Mouse (Mus musculus): ENCODE measurements at regions not wholly inside any gene's neighbourhood (a gene's known extent, or its start where the extent isn't known, plus 50 kb on each side); places are given as distances from the start of the nearest gene placed in this dataset.

- H3K36me3 ChIP-seq (ENCODE audit: control insufficient read depth, insufficient read depth, low read length, poor library complexity, severe bottlenecking): no peaks in the 10 kb centered on the region
- TF ChIP-seq ZC3H11A (IDR thresholded peaks at IDR 0.05; ENCODE audit: borderline replicate concordance, low read depth, low read length) (no peak), MAFK (IDR thresholded peaks at IDR 0.05; ENCODE audit: insufficient read depth, low read depth, low read length) (no peak), CHD2 (IDR thresholded peaks at IDR 0.05; ENCODE audit: low read depth, low read length) (no peak), ZNF384 (IDR thresholded peaks at IDR 0.05; ENCODE audit: low read depth, low read length) (no peak), HCFC1 (IDR thresholded peaks at IDR 0.05; ENCODE audit: borderline replicate concordance, insufficient read depth, low read length) (no peak)
Observed at GRCm38 (mm10) chr13:28617503-28617902, 336.0 kb downstream of the Sox4 start.

GRCm38 (mm10) chr13:28616645-28617381 lies 336.7 kb downstream of the Sox4 start:
- Histone ChIP-seq H3K4me3 (ENCODE audit: insufficient read depth in 1 of 2, low read depth in 1 of 2, low read length in 2 of 2, poor library complexity in 1 of 2, severe bottlenecking in 1 of 2) (no peak overlapping the region), H3K9me3 (ENCODE audit: control insufficient read depth, insufficient read depth, low read depth, low read length) (no peaks in the 10 kb centered on the region), H3K9ac (ENCODE audit: insufficient read depth, low read depth, low read length, poor library complexity, severe bottlenecking) (no peak overlapping the region), H3K4me1 (ENCODE audit: control insufficient read depth in 2 of 2, insufficient read depth in 2 of 2, low read length in 2 of 2, poor library complexity in 1 of 2) (no peaks in the 10 kb centered on the region), H3K36me3 (ENCODE audit: control insufficient read depth, insufficient read depth, low read length, poor library complexity, severe bottlenecking) (no peaks in the 10 kb centered on the region), H3K27ac (ENCODE audit: insufficient read depth, low read depth, low read length, poor library complexity, severe bottlenecking) (no peak overlapping the region)
- no peak for TF ChIP-seq ZC3H11A (IDR thresholded peaks at IDR 0.05; ENCODE audit: borderline replicate concordance, low read depth, low read length)
- no peak for TF ChIP-seq CHD2 (IDR thresholded peaks at IDR 0.05; ENCODE audit: low read depth, low read length)
- no peak for TF ChIP-seq MAFK (IDR thresholded peaks at IDR 0.05; ENCODE audit: insufficient read depth, low read depth, low read length)
- TF ChIP-seq ZNF384 (IDR thresholded peaks at IDR 0.05; ENCODE audit: low read depth, low read length): no peak
- TF ChIP-seq HCFC1 (IDR thresholded peaks at IDR 0.05; ENCODE audit: borderline replicate concordance, insufficient read depth, low read length): no peak
- in situ Hi-C loops (cut with MboI; ENCODE audit: low sequenced_read_pairs in 2 of 2, unreplicated experiment in 2 of 2): no loop called here
- no peak for DNase-seq (ENCODE audit: low read depth, low spot score)

More at GRCm38 (mm10) chr13:28617503-28617902, 336.0 kb downstream of the Sox4 start:
- Histone ChIP-seq H3K9ac (ENCODE audit: insufficient read depth, low read depth, low read length, poor library complexity, severe bottlenecking) (no peak overlapping the region), H3K4me1 (ENCODE audit: control insufficient read depth in 2 of 2, insufficient read depth in 2 of 2, low read length in 2 of 2, poor library complexity in 1 of 2) (no peaks in the 10 kb centered on the region), H3K9me3 (ENCODE audit: control insufficient read depth, insufficient read depth, low read depth, low read length) (no peaks in the 10 kb centered on the region), H3K27ac (ENCODE audit: insufficient read depth, low read depth, low read length, poor library complexity, severe bottlenecking) (no peak overlapping the region), H3K4me3 (ENCODE audit: insufficient read depth in 1 of 2, low read depth in 1 of 2, low read length in 2 of 2, poor library complexity in 1 of 2, severe bottlenecking in 1 of 2) (no peak overlapping the region)
- in situ Hi-C loops (cut with MboI; ENCODE audit: low sequenced_read_pairs in 2 of 2, unreplicated experiment in 2 of 2): no loop called here
- no peak for DNase-seq (ENCODE audit: low read depth, low spot score)

- no peak for DNase-seq (ENCODE audit: low read depth, low spot score)
- H3K4me1 ChIP-seq (ENCODE audit: control insufficient read depth in 2 of 2, insufficient read depth in 2 of 2, low read length in 2 of 2, poor library complexity in 1 of 2): no peaks in the 10 kb centered on the region
- no peak overlapping the region for H3K9ac ChIP-seq (ENCODE audit: insufficient read depth, low read depth, low read length, poor library complexity, severe bottlenecking)
- no peak for TF ChIP-seq ZC3H11A (IDR thresholded peaks at IDR 0.05; ENCODE audit: borderline replicate concordance, low read depth, low read length)
- no peak for TF ChIP-seq CHD2 (IDR thresholded peaks at IDR 0.05; ENCODE audit: low read depth, low read length)
- no peak for TF ChIP-seq ZNF384 (IDR thresholded peaks at IDR 0.05; ENCODE audit: low read depth, low read length)
- no peak for TF ChIP-seq HCFC1 (IDR thresholded peaks at IDR 0.05; ENCODE audit: borderline replicate concordance, insufficient read depth, low read length)
- TF ChIP-seq MAFK (IDR thresholded peaks at IDR 0.05; ENCODE audit: insufficient read depth, low read depth, low read length): no peak
- H3K36me3 ChIP-seq (ENCODE audit: control insufficient read depth, insufficient read depth, low read length, poor library complexity, severe bottlenecking): no peaks in the 10 kb centered on the region
- in situ Hi-C loops (cut with MboI; ENCODE audit: low sequenced_read_pairs in 2 of 2, unreplicated experiment in 2 of 2): no loop called here
- no peak overlapping the region for H3K4me3 ChIP-seq (ENCODE audit: insufficient read depth in 1 of 2, low read depth in 1 of 2, low read length in 2 of 2, poor library complexity in 1 of 2, severe bottlenecking in 1 of 2)
- no peaks in the 10 kb centered on the region for H3K9me3 ChIP-seq (ENCODE audit: control insufficient read depth, insufficient read depth, low read depth, low read length)
- H3K27ac ChIP-seq (ENCODE audit: insufficient read depth, low read depth, low read length, poor library complexity, severe bottlenecking): no peak overlapping the region
Observed at GRCm38 (mm10) chr13:28607551-28608114, 345.9 kb downstream of the Sox4 start.

- Histone ChIP-seq H3K4me3 (ENCODE audit: insufficient read depth in 1 of 2, low read depth in 1 of 2, low read length in 2 of 2, poor library complexity in 1 of 2, severe bottlenecking in 1 of 2) (no peak overlapping the region), H3K4me1 (ENCODE audit: control insufficient read depth in 2 of 2, insufficient read depth in 2 of 2, low read length in 2 of 2, poor library complexity in 1 of 2) (no peaks in the 10 kb centered on the region), H3K9me3 (ENCODE audit: control insufficient read depth, insufficient read depth, low read depth, low read length) (no peaks in the 10 kb centered on the region), H3K36me3 (ENCODE audit: control insufficient read depth, insufficient read depth, low read length, poor library complexity, severe bottlenecking) (no peaks in the 10 kb centered on the region), H3K9ac (ENCODE audit: insufficient read depth, low read depth, low read length, poor library complexity, severe bottlenecking) (no peak overlapping the region), H3K27ac (ENCODE audit: insufficient read depth, low read depth, low read length, poor library complexity, severe bottlenecking) (no peak overlapping the region)
- TF ChIP-seq CHD2 (IDR thresholded peaks at IDR 0.05; ENCODE audit: low read depth, low read length) (no peak), ZC3H11A (IDR thresholded peaks at IDR 0.05; ENCODE audit: borderline replicate concordance, low read depth, low read length) (no peak), ZNF384 (IDR thresholded peaks at IDR 0.05; ENCODE audit: low read depth, low read length) (no peak), HCFC1 (IDR thresholded peaks at IDR 0.05; ENCODE audit: borderline replicate concordance, insufficient read depth, low read length) (no peak), MAFK (IDR thresholded peaks at IDR 0.05; ENCODE audit: insufficient read depth, low read depth, low read length) (no peak)
- in situ Hi-C loops (cut with MboI; ENCODE audit: low sequenced_read_pairs in 2 of 2, unreplicated experiment in 2 of 2): no loop called here
- DNase-seq (ENCODE audit: low read depth, low spot score): no peak
Observed at GRCm38 (mm10) chr13:28606651-28607050, 346.9 kb downstream of the Sox4 start.

All from ES-E14 (cell line).